Mouse (Mus musculus) lung, adult 18-20 months (tissue): ENCODE data around the gene B2m.
A peak's percentile ranks its signal among the peaks of the same experiment; 100 is the strongest.

Experiments used
- DNase-seq, 2 experiments: peaks; one replicate each; pipeline ENCODE4 v3.0.0; 2022; ENCODE audit warnings: mixed read lengths in 2 of 2

B2m gene

DNA sequence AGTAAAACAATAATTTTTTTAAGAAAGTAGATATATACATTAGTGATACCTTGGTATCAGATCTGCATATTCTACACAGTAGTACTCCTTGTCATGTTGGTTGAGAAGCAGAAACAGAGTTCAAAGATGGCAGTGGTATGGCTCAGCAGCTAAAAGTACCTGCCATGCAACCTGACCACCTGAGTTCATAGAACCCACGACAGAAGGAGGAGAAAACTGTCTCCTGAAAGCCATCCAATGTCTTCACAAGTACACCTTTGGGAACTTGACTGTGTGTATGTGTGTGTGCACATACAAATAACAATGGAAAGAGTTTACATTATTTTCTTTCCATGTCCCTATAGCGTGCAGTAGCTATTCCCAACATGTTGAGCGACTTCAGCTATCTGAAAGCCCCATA, 2.2 kb downstream of the B2m start:
- DNase-seq = no peak

DNA sequence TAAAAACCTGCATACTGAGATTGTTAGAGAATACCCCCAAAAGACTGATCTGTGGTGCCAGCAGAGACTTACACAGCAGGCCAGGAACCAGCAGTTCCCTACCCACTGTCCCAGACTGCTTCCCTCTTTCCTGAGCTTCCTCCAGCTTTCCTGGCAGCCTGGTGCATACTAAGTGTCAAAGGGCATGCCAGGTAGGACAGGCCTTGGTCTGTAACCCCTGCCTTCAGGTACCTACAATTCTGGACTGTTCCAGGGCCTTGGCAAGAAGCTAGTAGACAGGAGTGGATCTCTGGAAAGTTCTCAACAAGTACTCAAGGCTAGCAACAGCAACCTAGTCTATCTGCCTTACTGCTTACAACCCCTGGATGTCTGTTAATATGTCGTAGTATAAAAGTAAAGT, 3.7 kb downstream of the B2m start:
- no peak for DNase-seq

DNA sequence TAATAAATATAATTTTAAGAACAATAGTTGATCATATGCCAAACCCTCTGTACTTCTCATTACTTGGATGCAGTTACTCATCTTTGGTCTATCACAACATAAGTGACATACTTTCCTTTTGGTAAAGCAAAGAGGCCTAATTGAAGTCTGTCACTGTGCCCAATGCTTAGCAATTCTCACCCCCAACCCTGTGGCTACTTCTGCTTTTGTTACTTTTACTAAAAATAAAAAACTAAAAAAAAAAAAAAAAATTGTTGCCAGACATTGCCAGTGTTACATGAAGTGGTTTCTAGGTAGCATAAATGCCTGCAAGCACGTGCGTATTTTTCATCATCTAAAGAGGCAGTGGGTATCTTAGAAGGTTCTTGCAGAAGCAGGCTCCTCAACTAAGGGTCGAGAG, 5.4 kb downstream of the B2m start:
- no peak for DNase-seq

DNA sequence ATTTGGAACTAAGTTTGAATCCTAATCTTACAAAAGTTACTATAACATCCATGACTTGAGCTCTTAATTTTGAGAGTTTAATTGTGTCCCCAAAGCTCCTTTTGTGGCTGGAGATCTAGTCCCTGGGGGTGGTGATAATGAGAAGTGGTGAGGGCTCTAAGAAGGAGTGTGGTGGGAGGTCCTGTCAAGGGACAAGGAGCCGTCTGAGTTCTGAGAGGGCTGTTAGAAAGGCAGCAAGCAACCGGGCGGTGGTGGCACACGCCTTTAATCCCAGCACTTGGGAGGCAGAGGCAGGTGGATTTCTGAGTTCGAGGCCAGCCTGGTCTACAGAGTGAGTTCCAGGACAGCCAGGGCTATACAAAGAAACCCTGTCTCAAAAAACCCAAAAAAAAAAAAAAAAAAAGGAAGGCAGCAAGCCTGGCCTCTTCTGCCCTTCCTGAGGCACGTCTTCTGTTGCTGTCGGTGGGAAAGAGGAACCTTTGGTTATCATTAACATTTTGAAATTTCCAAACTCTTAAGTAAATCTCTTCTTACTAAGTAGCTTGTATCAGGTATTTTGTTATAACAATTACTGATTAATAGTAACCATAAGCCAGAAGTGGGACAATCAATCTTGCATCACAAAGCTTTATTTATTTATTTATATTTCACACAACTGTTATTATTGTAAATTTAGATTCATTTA, 6.3 kb downstream of the B2m start:
- DNase-seq = no peak

DNA sequence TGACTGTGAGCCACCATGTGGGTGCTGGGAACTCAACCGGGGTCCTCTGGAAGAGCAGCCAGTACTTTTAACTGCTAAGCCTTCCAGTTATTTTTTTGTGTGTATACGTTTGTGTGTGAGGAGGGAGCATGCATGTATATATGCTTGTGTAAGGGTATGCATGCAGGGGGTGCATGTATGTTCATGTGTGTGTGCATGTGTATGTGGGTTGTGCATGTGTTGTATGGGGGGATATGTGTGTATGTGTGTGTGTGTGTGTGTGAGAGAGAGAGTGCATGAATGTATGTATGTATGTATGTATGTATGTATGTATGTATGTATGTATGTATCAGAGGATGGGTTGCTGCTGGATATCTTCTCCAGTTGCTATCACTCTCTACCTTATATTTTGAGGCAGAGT, 7.0 kb downstream of the B2m start:
- DNase-seq = no peak

DNA sequence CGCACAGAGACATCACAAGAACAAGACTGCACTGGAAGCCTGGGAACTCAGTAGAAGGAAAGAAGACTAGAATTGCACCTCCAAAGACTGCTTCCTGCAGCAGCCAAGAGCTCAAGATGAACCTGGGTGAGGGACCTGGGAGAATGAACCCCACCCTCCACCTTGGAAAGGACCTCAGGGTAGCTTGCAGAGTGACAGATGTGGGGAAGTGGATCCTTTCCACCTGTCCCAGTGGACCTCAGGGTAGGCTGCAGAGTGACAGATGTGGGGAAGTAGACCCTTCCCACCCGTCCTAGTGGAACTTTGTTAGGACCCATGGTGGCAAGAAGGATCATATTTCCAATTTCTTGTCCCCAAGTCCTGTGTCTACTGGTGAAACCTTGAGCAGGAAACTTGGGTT, 7.8 kb downstream of the B2m start:
- no peak for DNase-seq

DNA sequence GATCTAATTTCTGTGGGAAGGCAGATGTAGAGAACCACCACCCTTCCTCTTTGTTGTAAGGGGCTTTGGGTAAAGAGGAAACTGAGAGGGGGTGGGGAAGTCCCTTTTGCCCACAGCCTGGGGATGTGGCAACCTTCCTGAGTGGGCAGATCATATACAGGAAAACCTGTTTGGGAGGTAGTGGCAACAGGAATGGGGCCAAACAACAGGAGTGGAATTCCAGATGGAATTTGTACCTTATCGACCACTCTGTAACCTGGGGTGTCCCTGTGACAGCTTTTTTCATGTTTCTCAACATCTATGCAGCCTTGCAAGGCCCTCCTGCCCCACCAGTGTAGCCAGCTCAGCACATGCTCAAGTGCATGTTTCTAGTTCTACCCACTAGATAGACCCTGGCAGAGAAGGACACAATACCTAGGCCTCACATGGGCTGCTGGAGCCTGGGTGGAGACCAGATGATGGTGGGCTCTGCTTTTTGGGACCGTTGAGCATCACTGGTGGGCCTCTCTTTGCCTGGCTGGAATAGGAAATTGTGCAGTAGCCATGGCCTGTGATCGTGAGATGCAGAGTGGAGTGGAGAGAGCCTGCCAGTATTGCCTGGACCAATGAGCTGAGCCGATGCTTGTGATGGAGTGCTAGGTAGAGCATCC, 8.7 kb downstream of the B2m start:
- DNase-seq = peak; percentile 38 to 40

DNA sequence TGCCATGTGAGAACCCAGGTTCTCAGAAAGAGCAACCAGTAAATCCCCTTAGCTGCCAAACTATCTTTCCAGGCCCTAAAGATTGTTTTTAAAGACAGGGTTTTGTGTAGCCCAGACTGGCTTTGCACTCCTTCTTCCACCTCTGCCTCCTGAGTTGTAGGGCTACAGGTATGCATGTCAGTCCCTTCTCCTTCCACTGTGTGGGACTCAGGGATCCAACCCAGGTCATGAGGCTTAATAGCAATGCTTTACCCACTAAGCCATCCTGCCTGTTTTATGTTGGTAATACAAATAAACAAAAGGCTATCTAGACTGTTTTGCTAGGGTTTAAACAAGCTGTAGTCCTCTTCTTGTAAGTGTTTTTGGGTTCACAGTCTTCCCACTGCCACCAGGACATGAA, 10.1 kb downstream of the B2m start:
- DNase-seq = no peak

DNA sequence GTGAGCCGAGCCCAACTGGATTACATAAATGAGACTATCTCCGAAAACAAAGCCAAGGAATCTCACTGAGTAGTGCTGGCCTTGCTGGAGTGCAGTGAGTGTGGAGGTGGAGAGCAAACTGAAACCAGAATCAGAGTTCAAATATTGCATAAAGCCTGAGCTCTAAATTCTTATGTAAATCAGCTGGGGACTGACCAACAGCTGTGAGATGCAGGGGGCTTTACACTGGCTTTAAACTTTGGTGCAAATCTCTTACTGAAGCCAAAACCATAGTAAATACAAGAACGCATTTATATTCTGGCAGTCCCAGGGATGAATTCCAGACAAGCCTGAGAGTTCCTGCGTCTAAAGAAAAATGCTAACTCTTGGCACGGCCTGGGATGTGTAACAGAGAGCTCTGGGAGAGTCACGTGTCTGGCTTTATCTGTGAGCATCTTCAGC, 10.9 kb downstream of the B2m start:
- DNase-seq = peak in 1 of 2 experiments; percentile 33

DNA sequence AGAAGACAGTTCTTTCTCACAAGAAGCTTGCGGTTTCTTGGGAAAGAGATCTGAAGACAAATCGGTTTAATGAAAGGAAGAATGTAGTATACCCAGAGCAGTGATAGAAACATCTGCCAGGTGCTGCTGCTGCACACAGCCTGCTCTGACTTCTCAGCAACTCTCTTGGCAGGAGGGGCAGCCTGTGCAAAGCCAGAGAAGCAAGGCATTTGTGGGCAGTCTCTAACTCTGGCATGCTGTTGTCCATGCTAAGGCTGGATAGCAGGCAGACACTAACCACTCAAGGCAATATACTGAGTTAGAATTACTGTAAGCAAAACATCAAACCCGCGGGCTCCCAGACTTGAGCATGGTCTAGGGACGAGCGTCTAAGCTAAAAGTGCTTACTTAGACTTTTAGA, 12.2 kb downstream of the B2m start:
- no peak for DNase-seq

DNA sequence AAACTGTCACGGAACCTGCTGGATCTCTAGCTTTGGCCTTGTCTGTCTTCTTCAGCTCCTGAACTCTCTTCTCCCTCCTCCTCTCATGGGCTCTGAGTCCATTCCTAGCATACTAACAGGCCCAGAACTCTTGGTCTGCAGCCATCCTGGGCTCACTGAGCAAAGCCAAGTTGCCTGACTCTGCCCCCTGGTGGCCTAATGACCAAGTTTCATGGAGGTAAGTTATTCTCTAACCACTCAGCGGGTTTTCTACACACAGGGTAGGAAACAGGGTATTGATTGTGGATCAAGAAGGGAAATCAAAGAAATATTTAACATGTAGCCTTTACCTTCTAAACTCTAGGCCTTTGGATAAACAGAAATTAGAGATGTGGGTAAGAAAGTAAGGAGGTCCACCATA, 13.2 kb downstream of the B2m start, which contains the start of gene Trim69:
TSS of gene Trim69 (plus strand) at position 21 of the 400 bp plus-strand sequence.
- DNase-seq = peak; percentile 81 to 85

DNA sequence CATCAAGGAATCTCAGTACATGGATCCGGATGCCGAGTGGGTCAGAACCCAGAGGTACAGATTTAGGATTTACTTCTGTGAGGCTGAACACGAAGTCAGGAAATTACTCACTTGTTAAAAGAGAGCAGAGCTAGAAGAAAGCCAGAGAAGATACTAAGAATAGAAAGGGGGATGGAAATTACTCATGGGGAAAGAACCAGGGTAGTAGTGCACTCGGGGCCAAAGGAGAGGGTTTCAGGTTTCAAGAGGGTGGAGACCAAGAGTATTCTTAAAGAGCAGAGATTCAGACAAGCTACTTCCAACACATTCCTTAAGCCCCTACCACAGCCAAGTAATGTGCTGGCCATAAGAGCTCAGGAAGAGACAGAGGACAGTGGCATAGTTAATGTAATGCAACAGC, 14.1 kb downstream of the B2m start:
- DNase-seq = no peak

DNA sequence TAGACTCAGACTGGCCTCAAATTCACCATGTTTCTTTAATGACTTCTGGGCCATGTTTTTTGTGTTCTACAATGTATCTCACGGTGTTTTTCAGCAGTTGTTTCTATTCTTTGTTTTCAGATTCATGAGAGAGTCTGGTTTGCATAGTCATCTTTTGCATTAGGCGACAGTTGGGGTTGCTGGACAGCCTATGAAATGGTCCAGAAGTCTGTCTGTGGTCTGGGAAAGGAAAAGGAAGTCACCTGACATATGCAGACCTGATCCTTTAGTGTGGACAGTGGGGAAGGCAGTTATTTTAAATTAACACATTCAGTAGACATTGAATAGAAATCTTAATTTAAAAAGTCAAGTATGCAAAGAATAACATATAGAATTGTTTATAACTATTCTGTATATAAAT, 15.0 kb downstream of the B2m start:
- no peak for DNase-seq

DNA sequence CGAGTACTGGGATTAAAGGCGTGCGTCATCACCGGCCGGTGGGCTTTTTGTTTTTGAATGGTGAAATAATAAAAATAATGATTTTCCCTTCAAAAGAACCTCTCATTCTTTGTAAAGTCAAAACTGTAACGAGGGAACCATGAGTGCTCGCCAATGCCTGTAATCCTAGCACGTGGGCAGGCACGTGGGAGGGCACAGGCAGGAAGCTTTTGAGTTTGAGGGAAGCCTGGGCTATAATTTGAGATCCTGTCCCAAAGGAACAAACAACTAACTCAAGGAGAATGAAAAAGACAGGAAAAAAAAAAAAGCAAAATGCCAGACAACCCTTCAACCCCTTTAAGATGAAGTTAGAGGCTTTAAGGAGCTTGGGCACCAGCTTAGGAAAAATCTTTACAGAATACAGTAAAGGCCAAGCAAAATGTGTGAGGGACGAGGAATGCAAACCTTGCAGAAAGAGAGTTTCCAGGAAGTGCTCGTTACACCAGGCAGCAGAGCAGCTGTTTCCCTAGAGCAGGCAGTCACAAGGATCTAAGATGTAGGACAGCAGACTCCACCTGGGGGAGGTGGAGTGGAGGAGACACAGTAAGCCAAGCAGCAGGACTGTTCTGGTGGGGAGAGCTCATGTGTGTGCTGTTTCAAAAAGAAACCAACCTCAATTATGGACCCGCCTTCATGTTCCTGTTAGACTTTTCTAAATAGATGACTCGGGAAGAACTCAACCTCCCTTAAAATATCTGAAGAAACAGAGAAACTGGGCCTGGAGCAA, 16.1 kb downstream of the B2m start:
- no peak for DNase-seq

DNA sequence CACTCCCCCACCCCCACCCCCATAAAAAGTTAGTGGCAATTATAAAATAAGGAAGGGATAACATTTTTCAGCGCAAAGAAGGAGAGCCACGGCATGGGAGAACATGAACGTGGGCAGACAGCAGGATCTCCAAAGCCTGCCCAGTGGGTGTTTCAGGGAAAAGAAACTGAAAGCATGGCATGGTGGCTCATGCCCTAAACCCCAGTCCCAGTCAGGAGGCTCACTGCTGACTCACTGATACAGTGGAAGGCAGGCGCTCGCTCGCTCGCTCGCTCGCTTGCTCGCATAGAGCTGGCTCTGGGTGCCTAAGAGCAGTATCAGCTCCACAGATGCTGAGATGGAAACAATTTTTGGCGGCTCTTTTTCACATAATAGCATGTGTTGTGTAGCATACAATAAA, 16.8 kb downstream of the B2m start:
- DNase-seq = no peak

DNA sequence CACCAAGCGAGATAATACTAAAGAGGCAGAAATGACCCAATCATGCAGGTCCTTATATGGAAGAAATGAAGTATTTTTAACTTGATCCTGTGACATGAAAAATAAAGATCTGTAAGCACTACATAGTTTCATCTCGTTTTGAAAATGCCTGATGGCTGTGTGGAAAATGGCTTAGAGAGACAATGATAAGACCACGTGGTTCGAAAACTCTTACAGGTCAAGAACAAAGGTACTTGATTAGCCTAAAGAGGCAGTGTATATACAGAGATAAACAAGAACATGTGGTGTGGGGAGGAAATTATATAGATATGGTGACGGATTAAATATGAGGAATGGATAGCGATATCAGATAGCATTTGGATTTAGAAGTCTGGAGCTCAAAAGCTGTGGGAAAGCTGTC, 23.8 kb downstream of the B2m start:
- no peak for DNase-seq

DNA sequence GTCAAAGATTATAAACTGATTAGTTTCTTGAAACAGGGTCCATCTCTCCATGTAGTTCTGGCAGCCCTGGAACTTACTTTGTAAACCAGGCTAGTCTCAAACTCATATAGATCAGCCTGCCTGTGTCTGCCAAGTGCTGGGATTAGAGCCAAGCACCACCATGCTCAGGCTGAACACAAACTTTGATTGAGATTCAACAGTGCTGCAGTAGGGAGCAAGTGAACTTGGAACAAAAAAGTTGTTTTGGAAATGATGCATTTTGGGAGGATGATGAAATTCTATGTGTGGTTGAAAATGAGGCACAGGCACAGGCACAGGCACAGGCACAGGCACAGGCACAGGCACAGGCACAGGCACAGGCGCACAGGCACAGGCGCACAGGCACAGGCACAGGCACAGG, 24.7 kb downstream of the B2m start:
- no peak for DNase-seq

DNA sequence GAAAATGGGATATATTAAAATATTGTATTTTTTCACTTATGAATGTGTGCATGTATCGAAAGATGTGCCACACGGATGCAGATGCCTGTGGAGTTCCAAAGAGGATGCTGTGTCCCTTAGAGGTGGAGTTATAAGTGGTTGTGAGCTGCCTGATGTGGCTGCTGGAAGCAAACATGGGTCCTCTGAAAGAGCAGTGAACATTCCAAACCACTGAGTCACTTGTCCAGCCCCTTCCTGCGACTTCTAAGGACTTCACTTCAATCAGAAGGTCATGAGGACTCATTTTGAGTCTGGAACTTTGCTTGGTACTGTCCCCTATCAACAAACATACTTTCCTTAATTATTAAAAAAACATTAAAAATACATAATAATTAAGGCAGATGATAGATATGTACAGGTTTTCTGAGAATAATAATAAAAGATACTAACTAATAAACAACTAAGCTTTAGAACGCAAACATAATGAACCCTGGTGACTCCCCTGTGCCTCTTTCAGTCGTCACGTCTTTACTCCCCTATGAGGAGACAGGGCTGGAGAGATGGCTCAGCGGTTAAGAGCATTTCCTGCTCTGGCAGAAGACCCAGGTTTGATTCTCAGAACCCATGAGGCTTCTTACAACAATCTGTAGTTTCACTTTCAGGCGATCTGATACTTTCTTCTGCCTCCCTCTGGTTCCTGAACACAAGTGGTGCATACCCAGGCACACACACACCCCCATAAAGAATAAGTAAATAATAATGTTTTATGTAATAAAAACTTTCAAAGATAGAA, 32.8 kb downstream of the B2m start:
- DNase-seq = no peak

DNA sequence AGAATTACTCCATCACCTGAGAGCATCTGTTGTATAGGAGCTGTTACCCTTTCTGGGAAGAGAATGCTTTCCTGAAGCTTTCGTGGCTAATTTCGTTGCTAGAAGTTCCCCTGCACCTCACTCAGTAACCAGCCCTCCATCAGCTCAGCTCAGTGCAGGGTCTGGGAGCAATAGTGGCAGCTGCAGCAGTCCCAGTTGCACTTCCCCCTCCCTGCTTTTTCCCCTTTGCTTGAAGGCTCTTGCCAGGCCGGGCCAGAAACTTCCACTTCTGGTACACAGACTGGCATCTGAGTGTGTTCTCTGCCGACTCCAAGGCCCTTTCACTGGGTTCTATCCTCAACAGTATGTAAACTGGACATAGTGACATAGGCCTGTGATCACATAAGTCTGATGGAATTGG, 37.6 kb downstream of the B2m start:
- no peak for DNase-seq

DNA sequence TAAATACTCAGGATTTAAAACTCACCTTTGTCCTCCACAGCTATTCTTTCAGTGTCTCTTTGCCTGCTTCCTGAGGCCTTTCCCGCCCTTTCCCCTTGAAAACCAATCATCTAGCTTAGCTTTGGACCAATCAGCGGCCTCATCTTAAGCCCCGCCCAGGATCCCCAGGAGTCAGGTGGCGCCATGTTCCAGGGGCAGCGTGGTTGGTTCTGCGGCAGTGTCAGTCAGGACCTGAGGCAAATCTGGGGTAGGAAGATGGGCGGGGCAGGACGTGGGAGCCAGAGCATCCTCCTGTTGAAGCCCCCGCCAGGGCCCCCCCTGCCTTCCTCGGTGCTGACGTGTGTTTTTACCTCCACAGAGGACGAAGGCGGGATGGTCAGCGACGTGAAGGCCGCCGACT, 38.6 kb downstream of the B2m start, which contains the start of the genes Patl2 and Terb2:
TSS of gene Patl2 (minus strand) at position 84 of the 400 bp plus-strand sequence.
TSS of gene Terb2 (plus strand) at position 167 of the 400 bp plus-strand sequence.
- DNase-seq = no peak

DNA sequence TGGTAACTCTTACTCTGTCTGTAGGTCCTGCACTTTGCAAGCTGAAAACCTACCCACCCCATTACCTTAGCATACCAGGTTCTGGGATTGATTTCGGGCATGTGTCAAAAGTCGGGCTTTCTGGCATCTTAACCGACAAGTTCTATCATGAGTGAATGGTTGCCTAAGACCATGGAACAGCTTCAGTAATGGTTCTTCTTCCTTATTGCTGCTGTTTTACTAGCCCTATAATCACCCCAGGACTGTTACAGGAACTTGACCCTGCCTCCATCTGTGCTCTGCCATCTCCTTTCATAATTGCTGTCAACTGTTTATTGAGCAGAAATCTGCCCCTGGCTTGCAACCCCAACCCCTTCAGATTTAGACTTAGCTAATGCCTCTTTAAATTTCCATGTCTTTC, 39.3 kb downstream of the B2m start:
- no peak for DNase-seq

DNA sequence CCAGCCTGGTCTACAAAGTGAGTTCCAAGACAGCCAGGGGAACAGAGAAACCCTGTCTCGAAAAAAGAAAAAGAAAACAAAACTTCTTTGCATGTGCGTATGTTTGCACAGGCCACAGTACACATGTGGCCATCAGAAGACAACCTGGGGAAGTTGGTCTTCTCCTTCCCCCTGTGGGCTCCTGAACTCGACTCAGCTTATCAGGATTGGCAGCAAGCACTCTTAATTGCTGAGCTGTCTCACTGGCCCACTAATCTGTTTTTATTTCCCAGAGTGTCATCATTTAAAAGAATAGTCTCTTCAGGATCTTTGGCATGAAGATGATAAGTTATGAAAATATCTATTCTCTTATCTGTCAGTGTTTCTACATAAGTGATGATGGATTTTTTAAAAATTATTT, 44.4 kb downstream of the B2m start:
- no peak for DNase-seq

DNA sequence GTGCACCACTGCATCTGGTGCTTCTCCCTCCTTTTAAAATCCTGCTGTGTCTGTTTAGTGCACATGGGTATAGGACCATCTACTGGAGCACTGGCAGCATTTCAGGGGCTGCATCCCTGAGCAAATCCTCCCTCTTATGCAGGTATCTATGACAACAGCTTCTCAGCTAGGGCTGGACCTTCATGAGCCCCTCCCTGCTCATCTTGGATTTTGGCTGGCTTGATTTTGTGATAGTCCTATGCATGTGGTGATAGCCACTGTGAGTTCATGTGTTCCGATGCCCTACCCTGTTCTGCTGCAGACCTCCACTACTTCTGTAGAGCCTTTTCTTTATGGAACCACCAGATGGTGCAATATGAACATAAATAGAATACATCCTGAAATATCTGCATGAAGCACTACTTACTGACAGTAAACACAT, 47.0 kb downstream of the B2m start:
- DNase-seq = no peak
